Mouse (Mus musculus) layer of hippocampus, adult 2 months (tissue): Measurements from ENCODE around the gene Jdp2. TPM values are rescaled to one million over a fixed set of nuclear protein-coding genes. Genes with fewer than 3 reads are reported as not detected.

ENCODE experiments used
- DNase-seq, 2 experiments: peaks; one replicate each; pipeline ENCODE4 v3.0.0; 2022; ENCODE audit warnings: low spot score in 2 of 2
- H3K27ac ChIP-seq: fragments of 200-600 bp; 2 replicates; pipeline ENCODE4 v1.8.1; 2022
- H3K4me3 ChIP-seq: fragments of 200-600 bp; 2 replicates; pipeline ENCODE4 v1.8.1; 2022; ENCODE audit warnings: mild to moderate bottlenecking
- CTCF ChIP-seq: fragments of 200-600 bp; conservative IDR thresholded peaks from 2 replicates; pipeline ENCODE4 v1.8.1; 2022; ENCODE audit warnings: antibody characterized with exemption, mild to moderate bottlenecking, moderate library complexity
- total RNA-seq, 2 experiments: library from RNA; stranded (reverse); gene quantifications; 2 replicates each; pipeline ENCODE4 v1.2.3; 2021

Gene Jdp2
- total RNA-seq, 2 experiments from 2014 or later, result 48.2 to 49.5 TPM

DNA sequence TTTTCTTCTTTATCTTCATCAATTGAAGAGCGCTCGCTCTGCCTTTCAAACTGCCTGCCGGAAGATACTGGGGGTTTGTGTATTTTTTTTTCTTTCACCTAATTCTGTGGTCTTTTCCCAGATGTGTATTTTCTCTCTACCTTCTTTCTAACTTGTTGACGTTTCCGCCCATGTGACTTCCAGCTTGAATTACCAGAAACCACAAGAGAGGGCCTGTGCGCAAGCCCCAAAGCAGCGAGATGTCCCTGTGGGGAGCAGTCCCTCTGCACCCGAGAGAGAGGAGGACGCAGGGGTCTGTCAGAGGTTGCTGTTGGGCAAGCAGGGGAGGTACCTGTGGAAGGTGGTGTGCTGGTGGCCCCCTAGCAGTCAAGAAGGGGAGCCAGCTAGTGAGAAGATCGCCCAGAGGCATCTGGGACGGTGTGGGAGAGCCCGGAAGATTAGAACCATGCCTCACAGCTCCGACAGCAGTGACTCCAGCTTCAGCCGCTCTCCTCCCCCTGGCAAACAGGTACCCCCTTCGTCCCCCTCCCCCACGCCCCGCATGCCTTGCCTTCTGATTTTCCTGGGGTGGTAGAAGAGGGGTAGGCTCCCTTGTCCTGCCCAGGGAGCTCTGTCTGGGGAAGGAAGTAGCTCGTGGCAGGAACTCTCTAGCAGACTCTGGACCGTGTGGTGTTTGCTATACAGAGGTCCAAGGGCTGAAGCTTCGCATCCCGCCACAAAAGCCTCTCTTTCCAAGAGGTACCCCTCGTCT lies 87.8 kb downstream of the Jdp2 start, which contains the start of gene Batf:
Batf (plus strand) TSS at position 204 of the 751 bp plus-strand sequence.
- peak within 1 kb of the TSS; percentile 9; the same call in 1 of the 2 replicates for H3K4me3 ChIP-seq

DNA sequence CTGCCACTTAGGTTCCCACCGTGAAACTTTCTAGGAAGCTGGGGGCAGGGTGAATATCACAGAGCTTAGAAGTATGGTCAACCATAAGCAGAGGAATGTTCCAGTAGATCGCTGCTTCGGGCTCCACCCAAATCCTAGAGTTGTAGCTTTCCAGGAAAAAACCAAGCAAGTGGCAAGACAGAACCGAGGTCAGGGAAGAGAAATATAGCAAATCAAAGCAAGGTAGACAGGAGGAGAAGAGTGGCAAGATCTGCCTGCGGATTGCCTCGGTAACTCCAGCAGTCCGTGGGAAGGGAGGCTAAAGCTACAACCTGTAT lies 88.3 kb downstream of the Jdp2 start:
- no peak for DNase-seq
- TF ChIP-seq CTCF, result no peak
- no peak overlapping the region for H3K27ac ChIP-seq

More for the DNA sequence above, 87.8 kb downstream of the Jdp2 start, which contains the start of gene Batf:
- TF ChIP-seq CTCF, result no peak
- H3K27ac ChIP-seq, result no peak within 1 kb of the TSS
- no peak for DNase-seq

GRCm38 (mm10) chr12:85687846-85688245 lies 89.0 kb downstream of the Jdp2 start:
- H3K4me3 ChIP-seq, result no peak overlapping the region
- TF ChIP-seq CTCF, result peak; percentile 44
- DNase-seq, result no peak
- H3K27ac ChIP-seq, result no peak overlapping the region

More for the DNA sequence above, 88.3 kb downstream of the Jdp2 start:
- no peak overlapping the region for H3K4me3 ChIP-seq

Other genes starting within 250 kb of the Jdp2 start
- 100 to 1,000 TPM; 156 to 166 TPM for gene Tmed10, start 224.2 kb upstream of the Jdp2 start, total RNA-seq
- 10 to 100 TPM in 1 of 2 experiments, 1 to 10 TPM in 1; 8.9 to 13.7 TPM for gene Fos, start 125.1 kb upstream of the Jdp2 start, total RNA-seq
- under 1 TPM; 0.41 to 0.64 TPM for gene Batf, start 87.6 kb downstream of the Jdp2 start, total RNA-seq
- 1 to 10 TPM; 2.0 to 2.6 TPM for gene Flvcr2, start 147.5 kb downstream of the Jdp2 start, total RNA-seq
- gene Erg28, start 225.5 kb downstream of the Jdp2 start, total RNA-seq, result 10 to 100 TPM; 57.2 to 62.6 TPM
- 10 to 100 TPM; 48.5 to 48.6 TPM for gene Ttll5, start 225.6 kb downstream of the Jdp2 start, total RNA-seq